ENCODE assay signal across 10 mouse cellular contexts in the genomic region with DNA sequence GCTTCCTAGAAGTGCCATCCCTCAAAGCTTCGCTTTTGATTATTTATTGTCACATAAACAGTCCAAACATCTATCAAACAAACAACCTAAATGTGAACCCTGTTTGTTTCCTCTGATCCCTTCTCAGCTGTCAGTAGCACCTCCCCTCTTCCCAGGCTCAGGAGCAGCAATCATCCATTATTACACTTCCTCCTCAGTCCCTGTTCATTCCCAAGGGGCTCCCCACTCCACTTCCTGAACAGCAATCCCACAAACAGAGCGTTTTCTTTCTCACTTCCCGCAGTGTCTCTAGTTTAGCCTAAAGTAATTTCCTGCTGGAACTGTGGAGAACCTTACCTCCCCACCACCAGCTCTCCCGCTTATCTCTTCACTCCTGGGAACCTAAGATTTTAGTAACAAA.
DNase-seq lines count a peak whose midpoint lies in the region; ATAC-seq lines count a peak whose summit lies in the region.
"Had no signal": no experiment of that assay in that cellular context is flagged by ENCODE, and none has a peak within 500 bp of the region (broad histone marks: within the 10 kb centered on the region; RNA-seq: fewer than 3 reads in every experiment).

No protein-coding gene starts in this region.

- H3K36me3 ChIP-seq in lung, embryonic 16.5 days (ENCODE audit: control insufficient read depth, insufficient read depth, low read length): no peaks in the 10 kb centered on the region

- no peak overlapping the region for H3K4me3 ChIP-seq in lung, embryonic 16.5 days (ENCODE audit: low read length)

- peaks cover 36% of the 10 kb centered on the region for H3K4me1 ChIP-seq in lung, embryonic 16.5 days (replicated peaks; ENCODE audit: control insufficient read depth, insufficient read depth, low read length)

- H3K4me2 ChIP-seq in lung, embryonic 16.5 days (ENCODE audit: low read depth, low read length): no peak overlapping the region

- 30% methylated on average over 4 of the region's 4 CpGs for WGBS in lung, embryonic 16.5 days

- no peaks in the 10 kb centered on the region for H3K27me3 ChIP-seq in lung, embryonic 16.5 days (ENCODE audit: control insufficient read depth, insufficient read depth, low read depth, low read length)

- peak overlapping the region; percentile 82 for H3K27ac ChIP-seq in lung, embryonic 16.5 days (ENCODE audit: low read length)
- H3K27ac ChIP-seq: liver, embryonic 14.5 days had no signal

- intact Hi-C loops in left cerebral cortex, postnatal 14 days (cut with DNase I): no loop called here

- H3K9me3 ChIP-seq in lung, embryonic 16.5 days (ENCODE audit: control insufficient read depth, low read length): no peaks in the 10 kb centered on the region

- ATAC-seq in lung, embryonic 16.5 days (ENCODE audit: low read depth): peak; percentile 59

- DNase-seq in lung, postnatal 25 days (ENCODE audit: low spot score): no peak
- DNase-seq in heart, adult 18-20 months: peak; percentile 54 to 78
- DNase-seq in kidney, adult 9 months: peak; percentile 55
- peak; percentile 30 for DNase-seq in skeletal muscle tissue, adult 2 months (ENCODE audit: low read depth, low spot score)
- DNase-seq in left cerebral cortex, postnatal 14 days (ENCODE audit: low spot score in 2 of 2): no peak
- no peak for DNase-seq in thymus, postnatal 36 days
- no peak for DNase-seq in right cerebral cortex, adult 2 months (ENCODE audit: low spot score in 2 of 2)
- DNase-seq: cerebellum, postnatal 10 days had no signal

- no peak overlapping the region for H3K9ac ChIP-seq in lung, embryonic 16.5 days (ENCODE audit: low read length)
- H3K9ac ChIP-seq: liver, embryonic 14.5 days had no signal

Comparison
In these comparisons a context has a peak if more than half of its experiments do, and no peak if none do; other contexts are left out.
1. DNase-seq: peak in heart, adult 18-20 months (2 of 2), kidney, adult 9 months (single experiment) and skeletal muscle tissue, adult 2 months (single experiment); none in lung, postnatal 25 days (single experiment), left cerebral cortex, postnatal 14 days (0 of 2), thymus, postnatal 36 days (0 of 2) and right cerebral cortex, adult 2 months (0 of 2).